Comparison of ENCODE assay signal across 21 mouse cellular contexts in the genomic region with DNA sequence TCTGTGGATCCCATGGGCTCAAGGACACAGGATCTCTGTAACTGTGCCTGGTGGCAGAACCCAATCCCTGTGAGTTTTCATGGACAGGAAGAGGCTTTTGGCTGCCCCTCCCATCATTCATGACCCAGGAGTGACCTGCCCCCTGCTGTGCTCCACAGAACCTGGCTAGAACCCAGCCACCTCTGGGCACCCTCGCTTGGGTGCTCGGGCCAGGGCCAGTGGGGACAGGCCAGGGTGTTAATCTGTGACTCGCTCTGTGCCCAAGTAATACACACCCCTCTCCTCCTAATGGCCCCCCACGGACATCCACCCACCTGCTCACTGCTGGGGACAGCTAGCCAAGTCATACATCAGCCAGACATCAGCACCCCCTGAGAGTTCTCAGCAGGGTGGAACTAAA.
A peak's percentile ranks its signal among the peaks of the same experiment; 100 is the strongest.
DNase-seq lines count a peak whose midpoint lies in the region; ATAC-seq and TF ChIP-seq lines count a peak whose summit lies in the region.
"Had no signal": no experiment of that assay in that cellular context is flagged by ENCODE, and none has a peak within 500 bp of the region (broad histone marks: within the 10 kb centered on the region; RNA-seq: fewer than 3 reads in every experiment).

No protein-coding gene starts in this region.

- ATAC-seq in hindbrain, postnatal 0 days = no peak
- ATAC-seq: forebrain, embryonic 15.5 days; intestine, embryonic 15.5 days; lung, postnatal 0 days had no signal

- no peak for DNase-seq in hindbrain, embryonic 10.5 days (ENCODE audit: low spot score)
- DNase-seq in hindbrain, postnatal 0 days (ENCODE audit: low spot score) = no peak
- peak; percentile 81 for DNase-seq in kidney, postnatal 10 days
- no peak for DNase-seq in gastrocnemius, postnatal 14 days
- no peak for DNase-seq in retina, postnatal 1 day
- DNase-seq: adrenal gland, postnatal 25 days; cerebellum, postnatal 10 days; embryo, embryonic 11 days; liver, embryonic 13.5 days; spleen, adult 18-20 months; thymus, postnatal 36 days had no signal

- no peak overlapping the region for H3ac ChIP-seq in C2C12 (ENCODE audit: control insufficient read depth, insufficient read length, low read depth)

- no peak overlapping the region for H3K9ac ChIP-seq in hindbrain, postnatal 0 days (replicated peaks; ENCODE audit: low read length)
- H3K9ac ChIP-seq: forebrain, embryonic 15.5 days; heart, embryonic 12.5 days; intestine, embryonic 15.5 days; liver, embryonic 13.5 days; neural tube, embryonic 13.5 days; stomach, embryonic 15.5 days had no signal

- intact Hi-C loops in gastrocnemius, postnatal 14 days (cut with DNase I; ENCODE audit: low total_unique reads) = no loop called here

- no peak overlapping the region for H3K4me2 ChIP-seq in hindbrain, postnatal 0 days (ENCODE audit: low read depth, low read length)
- H3K4me2 ChIP-seq: forebrain, embryonic 15.5 days; heart, embryonic 12.5 days; intestine, embryonic 15.5 days; liver, embryonic 13.5 days; neural tube, embryonic 13.5 days; stomach, embryonic 15.5 days had no signal

- H3K79me2 ChIP-seq in C2C12 (ENCODE audit: control insufficient read depth, insufficient read depth) = peaks cover 27% of the 10 kb centered on the region

- H3K4me3 ChIP-seq in hindbrain, embryonic 10.5 days = no peak overlapping the region
- H3K4me3 ChIP-seq in hindbrain, postnatal 0 days (ENCODE audit: low read length) = no peak overlapping the region
- no peak overlapping the region for H3K4me3 ChIP-seq in C2C12 (ENCODE audit: insufficient read depth, poor library complexity, severe bottlenecking)
- H3K4me3 ChIP-seq in brown adipose tissue, adult 24 weeks (ENCODE audit: insufficient read depth, low read depth, low read length) = no peak overlapping the region
- H3K4me3 ChIP-seq: forebrain, embryonic 15.5 days; heart, embryonic 12.5 days; intestine, embryonic 15.5 days; liver, embryonic 13.5 days; megakaryocyte, embryonic 14.5 days; neural tube, embryonic 13.5 days; stomach, embryonic 15.5 days had no signal

- H3K9me3 ChIP-seq in hindbrain, embryonic 10.5 days = no peaks in the 10 kb centered on the region
- no peaks in the 10 kb centered on the region for H3K9me3 ChIP-seq in hindbrain, postnatal 0 days (ENCODE audit: low read length)
- H3K9me3 ChIP-seq: forebrain, embryonic 15.5 days; G1E; heart, embryonic 12.5 days; intestine, embryonic 15.5 days; liver, embryonic 13.5 days; megakaryocyte, embryonic 14.5 days; neural tube, embryonic 13.5 days; stomach, embryonic 15.5 days had no signal

- no peaks in the 10 kb centered on the region for H3K79me3 ChIP-seq in C2C12 (ENCODE audit: low read depth)

- peaks cover 26% of the 10 kb centered on the region; the same call in 1 of the 2 replicates for H3K4me1 ChIP-seq in hindbrain, embryonic 10.5 days (replicated peaks)
- no peaks in the 10 kb centered on the region for H3K4me1 ChIP-seq in hindbrain, postnatal 0 days (ENCODE audit: insufficient read depth, low read length)
- H3K4me1 ChIP-seq in brown adipose tissue, adult 24 weeks (ENCODE audit: control insufficient read depth, insufficient read depth, insufficient read length, low read length) = peaks cover 26% of the 10 kb centered on the region
- H3K4me1 ChIP-seq: forebrain, embryonic 15.5 days; neural tube, embryonic 13.5 days had no signal

- H3K27ac ChIP-seq in hindbrain, embryonic 10.5 days = peak overlapping the region; percentile 35; the same call in 1 of the 2 replicates
- no peak overlapping the region for H3K27ac ChIP-seq in hindbrain, postnatal 0 days
- H3K27ac ChIP-seq in brown adipose tissue, adult 24 weeks (replicated peaks; ENCODE audit: low read depth, low read length) = 0 out of 2 replicates have a peak overlapping the region, but pooled peaks have one; percentile 21
- H3K27ac ChIP-seq: forebrain, embryonic 15.5 days; intestine, embryonic 15.5 days; liver, embryonic 13.5 days; neural tube, embryonic 13.5 days; stomach, embryonic 15.5 days had no signal

- WGBS in hindbrain, embryonic 10.5 days = 73% methylated on average over 4 of the region's 4 CpGs
- 82% methylated on average over 4 of the region's 4 CpGs for WGBS in hindbrain, postnatal 0 days

- TF ChIP-seq CTCF in hindbrain, postnatal 0 days (IDR thresholded peaks at IDR 0.05; ENCODE audit: low read depth) = no peak
- TF ChIP-seq CTCF in C2C12 (IDR thresholded peaks at IDR 0.05; ENCODE audit: control insufficient read depth, insufficient read depth, insufficient read length) = no peak

- no peaks in the 10 kb centered on the region for H3K36me3 ChIP-seq in hindbrain, embryonic 10.5 days
- H3K36me3 ChIP-seq in hindbrain, postnatal 0 days (ENCODE audit: insufficient read depth, low read length) = no peaks in the 10 kb centered on the region
- no peaks in the 10 kb centered on the region for H3K36me3 ChIP-seq in C2C12 (ENCODE audit: control insufficient read depth, insufficient read depth)
- H3K36me3 ChIP-seq: forebrain, embryonic 15.5 days; G1E; intestine, embryonic 15.5 days; liver, embryonic 13.5 days; neural tube, embryonic 13.5 days had no signal

- no peaks in the 10 kb centered on the region; the same call in 1 of the 2 replicates for H3K27me3 ChIP-seq in hindbrain, embryonic 10.5 days (ENCODE audit: insufficient read depth, poor library complexity, severe bottlenecking)
- no peaks in the 10 kb centered on the region for H3K27me3 ChIP-seq in hindbrain, postnatal 0 days (ENCODE audit: insufficient read depth, low read length)
- no peaks in the 10 kb centered on the region for H3K27me3 ChIP-seq in C2C12 (ENCODE audit: control insufficient read depth, insufficient read depth, insufficient read length)
- H3K27me3 ChIP-seq: forebrain, embryonic 15.5 days; heart, embryonic 12.5 days; intestine, embryonic 15.5 days; liver, embryonic 13.5 days; neural tube, embryonic 13.5 days; stomach, embryonic 15.5 days had no signal

TF ChIP-seq in C2C12, 6 proteins besides CTCF, POLR2A, EP300 and RAD21:
- TF ChIP-seq FOSL1 (IDR thresholded peaks at IDR 0.05; ENCODE audit: insufficient read depth, low read length, poor library complexity, severe bottlenecking) = no peak
- peak; percentile 47 for TF ChIP-seq MYOD1 (IDR thresholded peaks at IDR 0.05; ENCODE audit: control insufficient read depth, insufficient read length, low read depth)
- TF ChIP-seq USF1 (IDR thresholded peaks at IDR 0.05; ENCODE audit: low read depth) = no peak
- TF ChIP-seq CEBPB (IDR thresholded peaks at IDR 0.05; ENCODE audit: low read depth) = no peak
